Mouse (Mus musculus) ES-Bruce4 (cell line): ENCODE results near the gene Arhgef6. TPM values are rescaled to one million over a fixed set of nuclear protein-coding genes. Genes with fewer than 3 reads are reported as not detected.

Experiments
- H3K27ac ChIP-seq: 2 replicates; pipeline ENCODE4 v1.5.1; 2012; ENCODE audit warnings: low read length, inconsistent platforms; ENCODE audit not compliant: insufficient read depth
- H3K27me3 ChIP-seq: 2 replicates; pipeline ENCODE4 v1.6.1; 2012; ENCODE audit warnings: mild to moderate bottlenecking, low read length, inconsistent platforms; ENCODE audit not compliant: control insufficient read depth, poor library complexity, insufficient read depth, severe bottlenecking
- H3K36me3 ChIP-seq: 2 replicates; pipeline ENCODE4 v1.6.1; 2012; ENCODE audit warnings: inconsistent platforms, mild to moderate bottlenecking, low read length, moderate library complexity; ENCODE audit not compliant: control insufficient read depth, poor library complexity, insufficient read depth, severe bottlenecking
- H3K4me1 ChIP-seq: one replicate; pipeline ENCODE4 v1.8.1; 2011; ENCODE audit warnings: low read length; ENCODE audit not compliant: control insufficient read depth, insufficient read depth
- H3K4me3 ChIP-seq: 2 replicates; pipeline ENCODE4 v1.5.1; 2011; ENCODE audit warnings: low read depth, mild to moderate bottlenecking, low read length
- H3K9ac ChIP-seq: 2 replicates; pipeline ENCODE4 v1.6.1; 2012; ENCODE audit warnings: low read depth, mild to moderate bottlenecking, inconsistent platforms; ENCODE audit not compliant: poor library complexity, severe bottlenecking
- H3K9me3 ChIP-seq: replicated peaks from 2 replicates; pipeline ENCODE4 v1.6.1; 2012; ENCODE audit warnings: mild to moderate bottlenecking, low read length, inconsistent platforms; ENCODE audit not compliant: control insufficient read depth, poor library complexity, insufficient read depth, severe bottlenecking
- CTCF ChIP-seq: IDR thresholded peaks from one replicate; pipeline ENCODE4 v1.8.1; 2011; ENCODE audit warnings: low read depth, low read length
- EP300 ChIP-seq: IDR thresholded peaks from 2 replicates; pipeline ENCODE4 v1.6.1; 2011; ENCODE audit warnings: low read depth, low read length; ENCODE audit not compliant: insufficient read depth
- POLR2A ChIP-seq: IDR thresholded peaks from one replicate; pipeline ENCODE4 v1.8.1; 2011; ENCODE audit warnings: low read length; ENCODE audit not compliant: insufficient read depth
- polyA plus RNA-seq: library from polyadenylated mRNA; stranded (reverse); fragments of >200 nt; gene quantifications from 2 replicates; pipeline ENCODE4 v1.2.4, GENCODE M21; 2011; ENCODE audit warnings: low read depth; ENCODE audit not compliant: missing spikeins, insufficient read depth, insufficient read length

Gene Arhgef6
- polyA plus RNA-seq, 1 experiment: 5.8 TPM

DNA sequence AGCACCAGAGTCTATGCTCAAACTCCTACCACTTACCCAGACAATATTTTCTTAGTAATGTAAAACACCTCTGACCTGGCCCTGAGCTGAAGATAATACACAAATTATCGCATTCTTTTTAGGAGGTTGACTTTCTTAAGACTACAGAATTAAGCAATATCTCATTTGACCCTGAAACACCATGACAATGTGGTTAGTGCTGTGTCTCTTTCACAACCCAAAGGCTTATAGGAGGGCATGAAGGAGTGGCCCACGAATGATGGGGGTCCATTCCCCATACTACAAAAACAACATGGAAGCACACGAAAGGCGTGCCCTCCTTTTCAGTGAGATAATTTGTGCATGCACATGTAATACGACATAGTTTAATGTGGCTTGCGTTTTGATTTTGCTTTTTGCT is 3.2 kb downstream of the Arhgef6 start:
- Histone ChIP-seq H3K36me3 (no peaks in the 10 kb centered on the region), H3K4me1 (no peaks in the 10 kb centered on the region), H3K9me3 (no peaks in the 10 kb centered on the region), H3K27ac (no peak overlapping the region), H3K4me3 (no peak overlapping the region), H3K9ac (no peak overlapping the region), H3K27me3 (no peaks in the 10 kb centered on the region)
- no peak for TF ChIP-seq CTCF
- no peak for TF ChIP-seq EP300
- TF ChIP-seq POLR2A: no peak

DNA sequence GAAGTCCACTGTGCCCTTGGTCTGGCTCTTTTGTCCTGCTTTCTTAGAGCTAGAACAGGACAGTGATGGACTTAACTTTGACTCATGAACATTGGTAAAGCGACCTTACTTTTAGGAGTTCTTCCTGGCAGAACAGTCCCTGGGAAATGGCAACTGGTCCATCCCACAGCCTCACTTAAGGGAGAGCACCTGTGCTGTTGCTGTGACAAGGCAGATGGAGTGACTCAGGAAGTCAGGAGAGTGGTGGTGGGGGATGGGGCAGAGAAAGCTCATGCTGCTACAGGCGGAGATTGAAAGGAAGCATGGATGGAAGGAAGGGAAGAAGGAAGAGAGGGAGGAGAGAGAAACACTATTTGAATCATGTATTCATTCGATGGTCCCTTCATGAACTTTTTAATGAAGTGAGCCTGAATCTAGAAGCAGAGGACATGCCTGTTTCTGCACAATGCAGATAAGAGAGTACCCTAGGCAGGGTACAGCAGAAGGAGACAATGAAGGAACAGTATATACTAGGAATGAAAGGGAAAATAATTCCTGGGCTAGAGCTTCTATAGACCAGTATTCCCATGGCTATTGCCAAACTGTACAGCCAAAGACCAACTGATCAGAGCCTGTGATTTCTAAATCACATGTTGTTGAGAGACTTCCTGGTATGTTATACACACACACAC is 10.7 kb downstream of the Arhgef6 start:
- no peak overlapping the region for H3K27ac ChIP-seq
- H3K9ac ChIP-seq: no peak overlapping the region
- H3K36me3 ChIP-seq: no peaks in the 10 kb centered on the region
- H3K27me3 ChIP-seq: no peaks in the 10 kb centered on the region
- H3K9me3 ChIP-seq: no peaks in the 10 kb centered on the region
- TF ChIP-seq POLR2A (no peak), EP300 (no peak), CTCF (no peak)
- H3K4me1 ChIP-seq: no peaks in the 10 kb centered on the region
- H3K4me3 ChIP-seq: no peak overlapping the region

DNA sequence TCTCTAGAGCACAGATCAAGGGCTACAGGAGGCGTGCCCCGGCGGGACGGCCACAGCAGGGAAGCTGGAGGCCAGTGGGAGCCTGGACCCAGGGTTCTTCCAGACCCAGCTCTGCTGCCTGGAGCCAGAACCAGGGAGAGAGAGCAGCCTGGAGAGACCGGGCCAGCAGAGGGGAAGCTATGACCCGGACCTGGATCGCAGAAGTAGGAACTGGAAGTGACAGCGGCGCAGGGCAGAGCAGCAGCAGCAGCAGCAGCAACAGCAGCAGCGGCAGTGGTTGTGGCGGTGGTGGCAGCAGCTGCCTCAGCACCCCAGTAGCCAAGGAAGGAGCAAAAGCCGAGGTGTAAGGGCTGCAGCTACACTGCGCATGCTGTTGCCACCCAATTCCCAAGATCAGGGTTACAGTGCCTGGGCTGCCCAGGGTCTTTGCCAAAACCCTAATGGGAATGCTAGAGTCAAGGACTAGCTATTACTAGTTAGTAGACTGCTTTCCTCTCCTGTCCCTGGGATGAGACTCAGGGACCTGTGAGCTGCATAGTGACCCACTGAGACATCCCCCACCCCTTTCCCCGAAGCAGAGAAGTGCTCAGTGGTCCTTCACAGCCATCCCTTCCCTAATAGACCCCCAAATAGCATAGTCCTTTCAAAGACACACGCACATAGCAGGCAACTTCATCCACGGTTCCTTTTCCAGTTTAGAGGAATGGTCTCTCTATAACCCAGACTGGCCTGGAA is 11.9 kb downstream of the Arhgef6 start:
- Histone ChIP-seq H3K4me3 (peak overlapping the region; percentile 21), H3K9me3 (no peaks in the 10 kb centered on the region), H3K27ac (no peak overlapping the region), H3K36me3 (no peaks in the 10 kb centered on the region), H3K27me3 (no peaks in the 10 kb centered on the region), H3K9ac (peak overlapping the region; percentile 51; the same call in 1 of the 2 replicates), H3K4me1 (no peaks in the 10 kb centered on the region)
- no peak for TF ChIP-seq EP300
- TF ChIP-seq CTCF: no peak
- TF ChIP-seq POLR2A: no peak

DNA sequence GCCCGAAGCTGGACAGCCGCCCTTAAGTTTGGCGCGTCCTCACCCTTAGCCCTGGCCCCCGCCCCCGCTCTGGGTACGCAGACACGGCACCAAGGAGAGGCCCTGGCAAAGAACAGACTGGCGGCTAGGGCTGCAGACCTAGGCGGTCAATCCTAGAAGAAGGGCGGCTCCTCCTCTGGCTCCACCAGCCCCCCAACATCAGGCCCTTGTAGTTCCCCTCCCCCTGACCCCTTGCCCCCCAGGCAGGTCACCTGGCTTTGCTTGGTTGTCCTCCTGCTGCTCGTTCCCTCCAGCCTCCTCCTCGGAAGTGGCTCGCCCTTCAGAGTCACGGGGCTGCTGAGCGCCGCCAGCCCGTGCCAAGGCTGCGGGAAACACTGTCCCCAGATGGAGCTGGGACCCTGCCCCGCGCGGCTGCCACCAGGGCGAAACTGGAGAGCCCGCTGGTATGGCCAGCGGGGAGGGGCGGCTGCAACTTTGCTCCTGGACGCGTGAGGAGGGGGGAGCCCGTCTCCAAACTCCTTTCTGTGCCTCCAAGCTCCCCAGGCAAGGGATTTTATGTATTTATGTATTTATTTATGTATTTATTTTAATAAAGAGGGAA is 12.6 kb downstream of the Arhgef6 start:
- H3K27ac ChIP-seq: no peak overlapping the region
- H3K4me1 ChIP-seq: no peaks in the 10 kb centered on the region
- H3K9me3 ChIP-seq: no peaks in the 10 kb centered on the region
- no peaks in the 10 kb centered on the region for H3K27me3 ChIP-seq
- no peaks in the 10 kb centered on the region for H3K36me3 ChIP-seq
- TF ChIP-seq POLR2A: no peak
- peak overlapping the region; percentile 65 for H3K4me3 ChIP-seq
- peak overlapping the region; percentile 51; the same call in 1 of the 2 replicates for H3K9ac ChIP-seq

DNA sequence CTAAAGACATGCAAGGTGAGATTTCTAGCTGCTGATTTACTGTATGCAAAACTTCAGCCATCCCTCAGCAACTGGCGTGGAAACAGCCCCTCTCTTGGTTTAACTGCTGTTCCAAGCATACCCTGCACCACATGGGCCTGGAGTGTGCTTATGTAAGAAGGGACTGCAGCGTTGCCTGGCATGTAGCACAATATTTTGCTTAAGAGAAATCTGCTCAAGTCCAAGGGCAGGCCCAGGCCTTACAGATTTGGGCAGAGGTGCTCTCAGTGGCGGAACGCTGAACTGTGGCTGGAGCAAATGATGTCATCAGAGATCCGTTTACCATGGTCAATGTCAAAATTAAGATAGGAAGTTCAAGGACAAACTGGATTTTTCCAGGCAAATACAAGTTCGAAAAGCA is 13.6 kb downstream of the Arhgef6 start:
- H3K27me3 ChIP-seq: no peaks in the 10 kb centered on the region
- H3K9me3 ChIP-seq: no peaks in the 10 kb centered on the region
- TF ChIP-seq EP300 (no peak), POLR2A (no peak), CTCF (no peak)
- H3K27ac ChIP-seq: no peak overlapping the region
- H3K36me3 ChIP-seq: no peaks in the 10 kb centered on the region
- no peaks in the 10 kb centered on the region for H3K4me1 ChIP-seq
- no peak overlapping the region for H3K4me3 ChIP-seq
- no peak overlapping the region for H3K9ac ChIP-seq

DNA sequence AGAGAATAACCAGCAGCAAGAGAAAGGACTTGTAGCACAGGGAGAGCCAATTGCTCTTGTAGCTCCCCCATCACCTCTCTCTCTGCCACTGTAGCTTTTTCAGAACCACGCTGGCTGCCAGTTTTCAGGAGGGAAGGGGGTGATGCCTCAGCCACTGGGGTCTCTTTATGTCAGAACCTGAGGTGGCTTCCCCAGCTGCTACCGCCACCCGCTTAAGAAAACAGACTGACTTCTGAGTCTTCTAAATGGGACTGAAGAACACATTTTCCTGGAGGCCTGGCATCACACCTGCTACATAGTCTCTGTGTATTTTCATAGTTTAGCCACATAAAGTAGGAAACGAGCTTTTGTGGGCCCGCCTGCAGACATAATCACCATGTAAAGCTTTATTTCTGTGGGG is 26.5 kb downstream of the Arhgef6 start:
- Histone ChIP-seq H3K36me3 (no peaks in the 10 kb centered on the region), H3K9me3 (no peaks in the 10 kb centered on the region), H3K27me3 (no peaks in the 10 kb centered on the region), H3K9ac (no peak overlapping the region), H3K4me1 (no peaks in the 10 kb centered on the region), H3K4me3 (no peak overlapping the region), H3K27ac (no peak overlapping the region)
- TF ChIP-seq POLR2A: no peak
- no peak for TF ChIP-seq CTCF
- TF ChIP-seq EP300: no peak
